Mouse (Mus musculus): ENCODE data around the gene Cd3e.
"Not testable (repeated sequence)": the region's sequence is repeated elsewhere in the genome, so short reads cannot be mapped to it uniquely, and the experiment has no call there.

Cd3e gene

DNA sequence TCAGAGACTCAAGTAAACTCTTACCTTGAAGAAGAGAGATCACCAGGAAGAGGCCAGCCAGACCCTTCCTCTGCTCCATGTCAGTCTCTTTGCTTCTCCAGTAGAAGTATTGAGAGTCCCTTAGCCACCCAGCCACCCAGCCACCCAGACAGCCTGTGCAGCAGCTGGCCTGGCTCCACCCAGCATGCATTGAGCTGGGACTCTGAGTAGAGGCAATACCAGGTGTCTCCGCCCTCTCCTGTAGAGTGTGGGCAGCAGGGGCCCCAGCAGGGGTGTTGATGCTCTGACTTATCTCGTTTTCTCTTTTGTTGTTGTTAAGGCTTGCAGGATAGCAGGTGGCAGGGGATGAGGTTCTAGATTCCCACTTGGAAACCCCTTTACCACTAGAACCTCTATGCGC is 29.2 kb downstream of the Cd3e start, which contains the start of gene Cd3g:
TSS of gene Cd3g (minus strand) at position 190 of the 400 bp plus-strand sequence.
- DNase-seq (ENCODE audit: low read depth, low spot score), result no peak

DNA sequence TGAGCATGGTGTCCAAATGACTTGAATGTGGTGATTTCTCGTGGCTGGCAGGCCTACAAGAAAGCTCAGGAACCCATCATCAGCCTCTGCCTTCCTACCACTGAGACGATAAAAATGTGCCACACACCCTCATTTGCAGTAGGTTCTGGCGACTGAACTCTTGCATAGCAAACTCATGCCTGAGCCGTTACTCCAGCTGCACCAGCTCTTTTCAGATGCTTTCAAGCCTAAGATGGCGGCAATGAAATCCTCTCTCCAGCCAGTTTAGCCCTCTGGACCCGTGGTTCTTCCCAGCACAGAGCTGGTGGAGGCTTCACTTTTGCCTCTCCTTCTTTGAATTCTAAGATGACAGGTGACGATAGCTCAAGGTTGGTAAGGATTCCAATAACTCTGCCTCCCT is 29.6 kb downstream of the Cd3e start:
- no peak for DNase-seq (ENCODE audit: low read depth, low spot score)

DNA sequence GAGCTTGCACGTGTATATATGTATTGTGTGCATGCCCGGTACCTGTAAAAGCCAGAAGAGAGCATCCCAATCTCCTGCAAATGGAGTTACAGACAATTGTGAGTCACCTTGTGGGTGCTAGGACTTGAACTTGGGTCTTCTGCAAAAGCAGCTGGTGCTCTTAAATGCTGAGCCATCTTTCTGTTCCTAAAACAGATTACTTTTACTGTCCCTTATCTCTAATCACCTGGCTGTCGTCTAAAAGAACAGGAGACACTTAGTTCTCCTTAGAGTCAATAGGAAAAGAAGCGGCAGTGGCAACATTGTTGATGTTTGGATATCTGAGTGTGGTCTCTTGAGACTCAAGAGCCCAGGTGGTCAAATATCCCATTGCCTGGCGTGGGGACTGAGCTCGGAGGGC is 31.6 kb downstream of the Cd3e start:
- DNase-seq (ENCODE audit: low read depth, low spot score), result no peak

DNA sequence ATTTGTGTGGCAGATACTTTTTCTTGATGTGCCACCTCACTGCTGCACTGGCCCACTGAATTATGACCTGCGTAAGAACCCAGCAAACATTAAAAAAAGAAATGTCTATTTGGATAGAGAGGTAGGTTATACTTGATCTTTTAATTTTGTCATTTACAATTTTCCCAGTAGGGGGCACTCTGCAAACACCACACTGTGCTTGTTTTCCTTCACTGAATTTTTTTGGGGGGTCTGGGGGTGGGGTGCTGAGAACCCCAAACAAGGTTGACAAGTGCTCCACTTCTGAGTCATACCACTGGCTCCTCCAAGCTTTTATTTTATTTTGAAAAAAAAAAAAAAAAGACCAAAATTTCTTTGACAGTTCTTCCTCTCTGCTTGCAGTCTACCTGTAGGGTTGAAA is 40.0 kb downstream of the Cd3e start:
- DNase-seq (ENCODE audit: low read depth, low spot score), result no peak

DNA sequence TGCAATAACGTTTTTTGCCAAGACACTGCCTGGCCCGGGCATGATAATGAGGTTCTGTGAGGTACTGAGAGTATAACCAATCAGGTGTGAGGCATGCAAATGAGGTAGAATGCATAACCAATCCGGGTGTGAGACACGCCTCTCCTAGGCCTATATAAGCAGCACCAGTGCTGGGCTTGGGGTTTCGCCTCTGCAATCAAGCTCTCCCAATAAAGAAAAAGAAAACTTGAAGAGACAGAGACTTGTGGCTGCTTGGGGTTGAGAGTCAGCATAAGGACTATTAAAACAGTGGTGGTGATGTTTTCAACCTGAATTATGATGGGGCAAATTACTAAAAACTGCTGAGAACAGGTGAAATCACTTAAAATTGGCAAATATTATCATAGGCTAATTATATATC is 41.7 kb downstream of the Cd3e start:
- not testable (repeated sequence) for DNase-seq (ENCODE audit: low read depth, low spot score)

DNA sequence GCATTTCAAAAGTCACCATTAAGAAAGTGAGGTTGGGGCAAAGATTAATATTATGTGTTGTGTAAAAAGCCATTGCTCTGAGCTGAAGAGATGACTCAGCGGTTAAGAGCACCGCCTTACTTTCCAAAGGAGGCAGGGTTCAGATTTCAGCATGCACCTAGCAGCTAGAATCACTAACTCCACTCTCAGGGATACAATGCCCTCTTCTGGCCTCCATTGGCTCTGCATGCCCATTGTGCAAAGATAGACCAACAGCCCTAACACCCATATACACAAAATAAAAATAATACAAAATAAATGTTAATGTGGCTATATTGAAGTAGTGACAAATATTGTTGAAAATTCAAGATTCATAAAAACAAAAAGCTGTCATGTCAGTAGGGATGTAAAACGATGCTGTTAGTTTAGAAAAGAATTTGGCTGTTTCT is 42.6 kb downstream of the Cd3e start:
- peak; percentile 91 for DNase-seq (ENCODE audit: low read depth, low spot score)

DNA sequence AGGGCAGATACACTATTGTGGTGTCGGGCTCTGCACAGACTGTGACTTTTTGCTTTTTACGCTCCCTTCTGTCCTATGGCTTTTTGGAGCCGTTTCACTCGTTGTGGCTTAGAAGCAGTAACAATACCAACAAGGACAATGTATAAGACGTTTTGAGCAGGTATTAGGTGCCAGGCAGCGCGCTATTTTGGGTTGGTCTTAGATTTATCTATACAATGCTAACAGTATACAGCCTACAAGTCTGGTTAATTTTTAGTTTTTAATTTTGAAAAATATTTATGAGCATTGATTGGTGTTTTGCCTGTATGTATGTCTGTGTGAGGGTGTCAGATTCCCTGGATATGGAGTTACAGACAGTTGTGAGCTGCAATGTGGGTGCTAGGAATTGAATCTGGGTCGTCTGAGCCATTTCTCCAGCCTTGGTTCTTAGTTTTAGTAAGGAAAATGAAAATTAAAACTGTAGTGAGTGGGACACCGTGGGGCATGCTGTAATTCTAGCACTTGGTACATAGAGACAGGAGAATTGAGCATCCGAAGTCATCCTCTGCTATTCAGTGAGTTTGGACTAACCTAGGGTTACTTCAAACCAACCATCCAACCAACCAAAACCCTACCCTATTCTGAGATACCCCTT is 43.5 kb downstream of the Cd3e start:
- DNase-seq (ENCODE audit: low read depth, low spot score), result no peak

DNA sequence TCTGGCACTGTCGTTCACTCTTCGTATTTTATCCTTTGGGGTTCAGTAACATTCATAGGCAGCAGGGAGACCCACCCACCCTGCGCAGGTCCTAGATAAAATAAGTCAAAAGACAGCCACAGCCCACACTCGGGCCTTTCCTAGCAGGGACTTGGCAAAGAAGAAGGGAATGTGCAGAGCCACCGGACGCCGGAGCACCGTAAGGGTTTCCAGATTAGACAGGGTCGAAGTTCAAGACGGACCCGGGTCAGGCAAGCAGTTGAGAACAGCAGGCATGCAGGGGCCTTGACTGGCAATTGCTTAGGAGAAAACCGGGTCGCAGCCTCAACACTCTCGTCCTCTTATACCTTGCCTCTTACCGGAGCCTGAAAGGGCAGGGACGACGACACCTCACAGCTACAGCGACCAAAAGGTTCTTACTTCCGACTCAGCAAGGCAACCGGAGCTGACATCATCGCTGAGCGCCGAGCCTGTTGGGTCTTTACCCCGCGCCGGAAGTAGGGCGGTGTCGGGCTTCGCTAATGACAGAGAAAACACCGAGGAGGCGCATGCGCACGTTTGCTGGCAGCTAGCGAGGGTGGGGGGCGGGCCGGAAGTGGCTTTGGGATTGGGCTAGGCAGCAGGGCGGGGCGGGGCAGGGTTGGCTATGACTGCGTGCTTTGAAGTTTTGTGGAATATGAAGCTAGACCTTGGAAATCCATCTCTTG is 44.1 kb downstream of the Cd3e start, which contains the start of gene Ube4a:
TSS of gene Ube4a (minus strand) at position 475 of the 707 bp plus-strand sequence.
- DNase-seq (ENCODE audit: low read depth, low spot score), result peak; percentile 100

DNA sequence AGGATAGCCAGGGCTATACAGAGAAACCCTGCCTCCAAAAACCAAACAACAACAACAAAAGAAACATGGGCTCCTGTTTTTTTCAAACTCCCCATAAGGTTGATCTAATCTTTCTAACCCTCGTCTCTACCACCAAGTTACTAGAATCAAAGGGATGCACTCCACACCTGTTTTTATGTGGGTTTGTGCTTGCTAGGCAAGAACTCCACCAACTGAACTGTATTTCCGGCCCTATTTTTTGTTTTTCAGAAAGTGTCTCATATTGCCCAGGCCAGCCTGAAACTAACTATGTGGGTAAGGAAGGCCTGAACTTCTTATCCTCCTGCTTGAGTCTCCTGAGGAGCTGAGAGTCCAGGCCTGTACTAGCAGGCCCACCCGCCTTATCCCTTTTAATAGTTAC is 55.0 kb downstream of the Cd3e start:
- no peak for DNase-seq (ENCODE audit: low read depth, low spot score)
